Mouse (Mus musculus): Measurements from ENCODE around the gene Sox14.

- TF ChIP-seq CTCF (IDR thresholded peaks at IDR 0.05; ENCODE audit: low read depth) (no peak), EP300 (optimal IDR thresholded peaks at IDR 0.05) (no peak)
Measured at GRCm38 (mm10) chr9:99835624-99836430, 40.1 kb downstream of the Sox14 start.
